Mouse (Mus musculus): ENCODE measurements at regions not wholly inside any gene's neighbourhood (a gene's known extent, or its start where the extent isn't known, plus 50 kb on each side); places are given as distances from the start of the nearest gene placed in this dataset.

- Histone ChIP-seq H3K4me3 (no peak overlapping the region), H3K36me3 (ENCODE audit: control insufficient read depth, insufficient read depth, low read length) (no peaks in the 10 kb centered on the region), H3K9ac (ENCODE audit: low read depth, low read length) (no peak overlapping the region), H3K79me2 (replicated peaks; ENCODE audit: control insufficient read depth, insufficient read depth, low read length) (no peaks in the 10 kb centered on the region), H3K27ac (no peak overlapping the region), H3K4me1 (ENCODE audit: control insufficient read depth, insufficient read depth, low read length) (no peaks in the 10 kb centered on the region), H3K27me3 (ENCODE audit: control insufficient read depth, insufficient read depth, low read length) (no peaks in the 10 kb centered on the region)
- WGBS = 43% methylated on average over 5 of the region's 5 CpGs
- no peak for TF ChIP-seq EP300 (IDR thresholded peaks at IDR 0.05; ENCODE audit: insufficient read depth, low read depth, low read length)
- TF ChIP-seq POLR2A (IDR thresholded peaks at IDR 0.05; ENCODE audit: insufficient read depth, low read depth, low read length) = no peak
- TF ChIP-seq CTCF (IDR thresholded peaks at IDR 0.05) = no peak
- DNase-seq = no peak
- intact Hi-C loops (cut with DNase I) = no loop called here
Measured at GRCm38 (mm10) chr9:74650036-74650435, 211.7 kb upstream of the Onecut1 start.

- Histone ChIP-seq H3K36me3 (ENCODE audit: control insufficient read depth, insufficient read depth, low read length) (no peaks in the 10 kb centered on the region), H3K4me1 (ENCODE audit: control insufficient read depth, insufficient read depth, low read length) (no peaks in the 10 kb centered on the region), H3K4me3 (no peak overlapping the region), H3K79me2 (replicated peaks; ENCODE audit: control insufficient read depth, insufficient read depth, low read length) (no peaks in the 10 kb centered on the region), H3K27ac (no peak overlapping the region), H3K27me3 (ENCODE audit: control insufficient read depth, insufficient read depth, low read length) (no peaks in the 10 kb centered on the region), H3K9ac (ENCODE audit: low read depth, low read length) (no peak overlapping the region)
- WGBS = 25% methylated on average over 1 of the region's 1 CpGs
- DNase-seq = no peak
- no peak for TF ChIP-seq POLR2A (IDR thresholded peaks at IDR 0.05; ENCODE audit: insufficient read depth, low read depth, low read length)
- no peak for TF ChIP-seq EP300 (IDR thresholded peaks at IDR 0.05; ENCODE audit: insufficient read depth, low read depth, low read length)
- TF ChIP-seq CTCF (IDR thresholded peaks at IDR 0.05) = no peak
- intact Hi-C loops (cut with DNase I) = no loop called here
Measured at GRCm38 (mm10) chr9:74655956-74656355, 205.8 kb upstream of the Onecut1 start.

GRCm38 (mm10) chr9:74656392-74656791 is 205.3 kb upstream of the Onecut1 start:
- no peaks in the 10 kb centered on the region for H3K27me3 ChIP-seq (ENCODE audit: control insufficient read depth, insufficient read depth, low read length)
- H3K27ac ChIP-seq = no peak overlapping the region
- TF ChIP-seq POLR2A (IDR thresholded peaks at IDR 0.05; ENCODE audit: insufficient read depth, low read depth, low read length) = no peak
- no peak for TF ChIP-seq CTCF (IDR thresholded peaks at IDR 0.05)
- no peak for TF ChIP-seq EP300 (IDR thresholded peaks at IDR 0.05; ENCODE audit: insufficient read depth, low read depth, low read length)
- DNase-seq = no peak
- no peaks in the 10 kb centered on the region for H3K4me1 ChIP-seq (ENCODE audit: control insufficient read depth, insufficient read depth, low read length)
- intact Hi-C loops (cut with DNase I) = no loop called here
- H3K9ac ChIP-seq (ENCODE audit: low read depth, low read length) = no peak overlapping the region
- no peak overlapping the region for H3K4me3 ChIP-seq
- WGBS = 81% methylated on average over 10 of the region's 10 CpGs
- no peaks in the 10 kb centered on the region for H3K36me3 ChIP-seq (ENCODE audit: control insufficient read depth, insufficient read depth, low read length)
- H3K79me2 ChIP-seq (replicated peaks; ENCODE audit: control insufficient read depth, insufficient read depth, low read length) = no peaks in the 10 kb centered on the region

GRCm38 (mm10) chr9:74671356-74671952 is 190.3 kb upstream of the Onecut1 start:
- H3K9ac ChIP-seq (ENCODE audit: low read depth, low read length) = no peak overlapping the region
- intact Hi-C loops (cut with DNase I) = no loop called here
- no peaks in the 10 kb centered on the region for H3K27me3 ChIP-seq (ENCODE audit: control insufficient read depth, insufficient read depth, low read length)
- no peaks in the 10 kb centered on the region for H3K4me1 ChIP-seq (ENCODE audit: control insufficient read depth, insufficient read depth, low read length)
- 74% methylated on average over 4 of the region's 4 CpGs for WGBS
- no peak overlapping the region for H3K27ac ChIP-seq
- no peak overlapping the region for H3K4me3 ChIP-seq
- no peaks in the 10 kb centered on the region for H3K79me2 ChIP-seq (replicated peaks; ENCODE audit: control insufficient read depth, insufficient read depth, low read length)
- H3K36me3 ChIP-seq (ENCODE audit: control insufficient read depth, insufficient read depth, low read length) = no peaks in the 10 kb centered on the region
- no peak for TF ChIP-seq POLR2A (IDR thresholded peaks at IDR 0.05; ENCODE audit: insufficient read depth, low read depth, low read length)
- no peak for TF ChIP-seq CTCF (IDR thresholded peaks at IDR 0.05)
- TF ChIP-seq EP300 (IDR thresholded peaks at IDR 0.05; ENCODE audit: insufficient read depth, low read depth, low read length) = no peak
- no peak for DNase-seq

GRCm38 (mm10) chr9:74672261-74672660 is 189.5 kb upstream of the Onecut1 start:
- WGBS = 81% methylated on average over 7 of the region's 7 CpGs
- TF ChIP-seq CTCF (IDR thresholded peaks at IDR 0.05) = no peak
- TF ChIP-seq POLR2A (IDR thresholded peaks at IDR 0.05; ENCODE audit: insufficient read depth, low read depth, low read length) = no peak
- TF ChIP-seq EP300 (IDR thresholded peaks at IDR 0.05; ENCODE audit: insufficient read depth, low read depth, low read length) = no peak
- H3K27me3 ChIP-seq (ENCODE audit: control insufficient read depth, insufficient read depth, low read length) = no peaks in the 10 kb centered on the region
- no peak overlapping the region for H3K9ac ChIP-seq (ENCODE audit: low read depth, low read length)
- no peaks in the 10 kb centered on the region for H3K36me3 ChIP-seq (ENCODE audit: control insufficient read depth, insufficient read depth, low read length)
- DNase-seq = no peak
- no peak overlapping the region for H3K27ac ChIP-seq
- H3K4me3 ChIP-seq = no peak overlapping the region
- H3K4me1 ChIP-seq (ENCODE audit: control insufficient read depth, insufficient read depth, low read length) = no peaks in the 10 kb centered on the region
- intact Hi-C loops (cut with DNase I) = no loop called here
- H3K79me2 ChIP-seq (replicated peaks; ENCODE audit: control insufficient read depth, insufficient read depth, low read length) = no peaks in the 10 kb centered on the region

GRCm38 (mm10) chr9:74698229-74698628 is 163.5 kb upstream of the Onecut1 start:
- no peaks in the 10 kb centered on the region for H3K27me3 ChIP-seq (ENCODE audit: control insufficient read depth, insufficient read depth, low read length)
- no peaks in the 10 kb centered on the region for H3K4me1 ChIP-seq (ENCODE audit: control insufficient read depth, insufficient read depth, low read length)
- no peak overlapping the region for H3K27ac ChIP-seq
- 66% methylated on average over 8 of the region's 8 CpGs for WGBS
- H3K36me3 ChIP-seq (ENCODE audit: control insufficient read depth, insufficient read depth, low read length) = no peaks in the 10 kb centered on the region
- H3K79me2 ChIP-seq (replicated peaks; ENCODE audit: control insufficient read depth, insufficient read depth, low read length) = no peaks in the 10 kb centered on the region
- DNase-seq = no peak
- H3K4me3 ChIP-seq = no peak overlapping the region
- no peak for TF ChIP-seq EP300 (IDR thresholded peaks at IDR 0.05; ENCODE audit: insufficient read depth, low read depth, low read length)
- TF ChIP-seq POLR2A (IDR thresholded peaks at IDR 0.05; ENCODE audit: insufficient read depth, low read depth, low read length) = no peak
- no peak for TF ChIP-seq CTCF (IDR thresholded peaks at IDR 0.05)
- H3K9ac ChIP-seq (ENCODE audit: low read depth, low read length) = no peak overlapping the region
- intact Hi-C loops (cut with DNase I) = no loop called here

Measured in heart, adult 2 months (tissue).